Comparison of ENCODE assay signal across 8 mouse cellular contexts in the genomic region with DNA sequence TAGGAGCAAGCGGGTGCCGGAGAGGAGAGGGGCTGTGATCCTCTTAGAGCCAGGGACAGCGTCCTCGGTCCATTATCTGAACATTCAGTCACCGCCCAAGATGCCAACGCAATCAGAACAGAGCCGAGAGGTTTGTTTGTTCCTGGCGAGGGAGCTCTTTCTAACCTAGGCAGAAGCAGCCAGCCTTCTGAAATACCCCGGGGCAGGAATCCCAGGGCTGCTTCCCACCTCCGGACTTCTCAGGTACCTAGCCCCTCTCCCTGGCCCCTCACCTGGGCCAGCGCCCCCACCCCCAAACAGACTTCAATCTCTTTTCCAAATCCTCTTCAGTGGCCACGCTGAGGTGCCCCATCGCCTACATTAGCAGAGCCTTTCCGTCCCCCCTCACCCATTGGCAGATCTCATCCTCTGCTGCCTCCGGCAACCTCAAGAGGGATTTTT. TPM values are rescaled to one million over a fixed set of nuclear protein-coding genes. Genes with fewer than 3 reads are reported as not detected.
DNase-seq lines count a peak whose midpoint lies in the region; ATAC-seq and TF ChIP-seq lines count a peak whose summit lies in the region.

No protein-coding gene starts in this region.

- TF ChIP-seq CTCF in ES-Bruce4 (IDR thresholded peaks at IDR 0.05; ENCODE audit: low read depth, low read length): no peak
- TF ChIP-seq CTCF in embryonic fibroblast, embryonic 13.5 days (IDR thresholded peaks at IDR 0.05; ENCODE audit: borderline replicate concordance, insufficient read depth, low read length): no peak

- ATAC-seq in limb, embryonic 12.5 days (ENCODE audit: insufficient number of reproducible peaks, insufficient read depth, low FRiP score, low TSS enrichment, low read depth): no peak

- no peaks in the 10 kb centered on the region for H3K27me3 ChIP-seq in ES-Bruce4 (ENCODE audit: control insufficient read depth, insufficient read depth, low read length, poor library complexity, severe bottlenecking)
- H3K27me3 ChIP-seq in limb, embryonic 12.5 days: peaks cover 32% of the 10 kb centered on the region

- H3K36me3 ChIP-seq in ES-Bruce4 (ENCODE audit: control insufficient read depth, insufficient read depth, low read length, poor library complexity, severe bottlenecking): no peaks in the 10 kb centered on the region
- no peaks in the 10 kb centered on the region for H3K36me3 ChIP-seq in limb, embryonic 12.5 days

- peak overlapping the region; percentile 75; the same call in 1 of the 2 replicates for H3K4me3 ChIP-seq in ES-Bruce4 (ENCODE audit: low read depth, low read length)
- H3K4me3 ChIP-seq in embryonic fibroblast, embryonic 13.5 days (ENCODE audit: insufficient read depth, low read length): peak overlapping the region; percentile 44; the same call in 1 of the 2 replicates
- peak overlapping the region; percentile 62 for H3K4me3 ChIP-seq in limb, embryonic 12.5 days (replicated peaks)

- peak; percentile 15 to 24 for DNase-seq in adrenal gland, postnatal 36 days
- DNase-seq in heart, postnatal 36 days: peak; percentile 42 to 51
- DNase-seq in right cerebral cortex, adult 18-20 months: peak; percentile 34
- no peak for DNase-seq in ovary, postnatal 14 days (ENCODE audit: low spot score)
- DNase-seq in urinary bladder, adult 2 months (ENCODE audit: low spot score): no peak

- TF ChIP-seq EP300 in ES-Bruce4 (IDR thresholded peaks at IDR 0.05; ENCODE audit: insufficient read depth, low read depth, low read length): no peak

- H3K27ac ChIP-seq in ES-Bruce4 (ENCODE audit: insufficient read depth, low read length): no peak overlapping the region
- no peak overlapping the region for H3K27ac ChIP-seq in embryonic fibroblast, embryonic 13.5 days (ENCODE audit: insufficient read depth, low read length)
- H3K27ac ChIP-seq in limb, embryonic 12.5 days: no peak overlapping the region

- intact Hi-C loops in heart, postnatal 36 days (cut with DNase I): loop anchor here (5.0 to 10.0 kb wide), 5 partner anchors 65 to 947 kb away; no protein-coding TSS in a partner anchor

- H3K9me3 ChIP-seq in ES-Bruce4 (replicated peaks; ENCODE audit: control insufficient read depth, insufficient read depth, low read length, poor library complexity, severe bottlenecking): no peaks in the 10 kb centered on the region
- no peaks in the 10 kb centered on the region for H3K9me3 ChIP-seq in limb, embryonic 12.5 days

- 4% methylated on average over 15 of the region's 15 CpGs for WGBS in limb, embryonic 12.5 days

- peak overlapping the region; percentile 95 for H3K4me2 ChIP-seq in limb, embryonic 12.5 days

- H3K4me1 ChIP-seq in ES-Bruce4 (ENCODE audit: control insufficient read depth, insufficient read depth, low read length): no peaks in the 10 kb centered on the region
- H3K4me1 ChIP-seq in embryonic fibroblast, embryonic 13.5 days (ENCODE audit: control insufficient read depth, insufficient read depth, low read length): no peaks in the 10 kb centered on the region
- H3K4me1 ChIP-seq in limb, embryonic 12.5 days (replicated peaks): peaks cover 6% of the 10 kb centered on the region; the same call in 1 of the 2 replicates

- TF ChIP-seq POLR2A in ES-Bruce4 (IDR thresholded peaks at IDR 0.05; ENCODE audit: insufficient read depth, low read length): no peak
- no peak for TF ChIP-seq POLR2A in embryonic fibroblast, embryonic 13.5 days (IDR thresholded peaks at IDR 0.05; ENCODE audit: low read depth, low read length)

- H3K9ac ChIP-seq in ES-Bruce4 (ENCODE audit: low read depth, poor library complexity, severe bottlenecking): no peak overlapping the region
- H3K9ac ChIP-seq in limb, embryonic 12.5 days (replicated peaks): peak overlapping the region; percentile 63; the same call in 1 of the 2 replicates

RNA-seq across cellular contexts. Expression of a gene that starts 1.3 kb away (rescaled TPM):
- 0.42 TPM in 1 of 2 replicates, not detected in the other for polyA plus RNA-seq in ES-Bruce4 (2011; ENCODE audit: insufficient read depth, insufficient read length, low read depth, missing spikeins)
- total RNA-seq in adrenal gland, postnatal 36 days (2021): 1 to 10 TPM; 7.7 to 9.6 TPM
- not detected in 2 replicates for polyA plus RNA-seq in embryonic fibroblast, embryonic 13.5 days (2011; ENCODE audit: insufficient read length, low read depth, missing spikeins)
- total RNA-seq in heart, postnatal 36 days (2021): 10 to 100 TPM; 20.5 to 34.4 TPM
- 1.1 and 1.7 TPM in 2 replicates for polyA plus RNA-seq in limb, embryonic 12.5 days (2016; fragmentation: Nextera tagmentation; extraction: Ambion mirVana)
- polyA plus RNA-seq in urinary bladder, adult 2 months (2012; rRNA removed): 1.5 and 1.7 TPM in 2 replicates

Comparison
In these comparisons a context has a peak if more than half of its experiments do, and no peak if none do; other contexts are left out.
1. DNase-seq: peak in adrenal gland, postnatal 36 days (2 of 2), heart, postnatal 36 days (2 of 2) and right cerebral cortex, adult 18-20 months (single experiment); none in ovary, postnatal 14 days (single experiment) and urinary bladder, adult 2 months (single experiment).
2. Peak in every context shown above with its lines, with median percentiles within 50 percentile points of each other: H3K4me3 ChIP-seq.